Mouse (Mus musculus) Muller cell, postnatal 12 days (primary cell): ENCODE data around the gene Xpo4.
"Not testable (repeated sequence)": the region's sequence is repeated elsewhere in the genome, so short reads cannot be mapped to it uniquely, and the experiment has no call there.

Experiments used
- DNase-seq: peaks from one replicate; pipeline ENCODE4 v3.0.0-alpha.2; 2015; ENCODE audit errors: inconsistent ontology term

The Xpo4 gene

GRCm38 (mm10) chr14:57664822-57665627 is at the start of gene Xpo4:
TSS of gene Xpo4 (minus strand) at chr14:57665430.
- DNase-seq = peak; percentile 87

- DNase-seq = no peak
Observed at GRCm38 (mm10) chr14:57712884-57713283, 47.7 kb upstream of the Xpo4 start.

GRCm38 (mm10) chr14:57711059-57711458 is 45.8 kb upstream of the Xpo4 start:
- no peak for DNase-seq

- peak; percentile 66 for DNase-seq
Observed at GRCm38 (mm10) chr14:57709171-57709570, 43.9 kb upstream of the Xpo4 start.

- DNase-seq = peak; percentile 38
Observed at GRCm38 (mm10) chr14:57708580-57708979, 43.4 kb upstream of the Xpo4 start.

- DNase-seq = peak; percentile 84
Observed at GRCm38 (mm10) chr14:57707100-57707893, 42.1 kb upstream of the Xpo4 start.

- DNase-seq = no peak
Observed at GRCm38 (mm10) chr14:57706760-57707099, 41.5 kb upstream of the Xpo4 start.

- DNase-seq = no peak
Observed at GRCm38 (mm10) chr14:57705759-57706158, 40.5 kb upstream of the Xpo4 start.

GRCm38 (mm10) chr14:57705075-57705474 is 39.8 kb upstream of the Xpo4 start:
- no peak for DNase-seq

- DNase-seq = peak; percentile 39
Observed at GRCm38 (mm10) chr14:57701915-57702477, 36.8 kb upstream of the Xpo4 start.

- DNase-seq = no peak
Observed at GRCm38 (mm10) chr14:57699461-57699970, 34.3 kb upstream of the Xpo4 start.

- no peak for DNase-seq
Observed at GRCm38 (mm10) chr14:57699016-57699415, 33.8 kb upstream of the Xpo4 start.

GRCm38 (mm10) chr14:57696066-57696465 is 30.8 kb upstream of the Xpo4 start:
- no peak for DNase-seq

GRCm38 (mm10) chr14:57695550-57695949 is 30.3 kb upstream of the Xpo4 start:
- no peak for DNase-seq

- DNase-seq = no peak
Observed at GRCm38 (mm10) chr14:57694246-57694645, 29.0 kb upstream of the Xpo4 start.

GRCm38 (mm10) chr14:57692517-57693130 is 27.4 kb upstream of the Xpo4 start:
- no peak for DNase-seq

- no peak for DNase-seq
Observed at GRCm38 (mm10) chr14:57691316-57691715, 26.1 kb upstream of the Xpo4 start.

- no peak for DNase-seq
Observed at GRCm38 (mm10) chr14:57690681-57691080, 25.5 kb upstream of the Xpo4 start.

- DNase-seq = not testable (repeated sequence)
Observed at GRCm38 (mm10) chr14:57688066-57688465, 22.8 kb upstream of the Xpo4 start.

GRCm38 (mm10) chr14:57687441-57687840 is 22.2 kb upstream of the Xpo4 start:
- DNase-seq = no peak

GRCm38 (mm10) chr14:57686647-57687046 is 21.4 kb upstream of the Xpo4 start:
- DNase-seq = no peak

GRCm38 (mm10) chr14:57684579-57684978 is 19.3 kb upstream of the Xpo4 start:
- DNase-seq = no peak
